26 mouse cellular contexts compared by ENCODE assay signal in the genomic region with DNA sequence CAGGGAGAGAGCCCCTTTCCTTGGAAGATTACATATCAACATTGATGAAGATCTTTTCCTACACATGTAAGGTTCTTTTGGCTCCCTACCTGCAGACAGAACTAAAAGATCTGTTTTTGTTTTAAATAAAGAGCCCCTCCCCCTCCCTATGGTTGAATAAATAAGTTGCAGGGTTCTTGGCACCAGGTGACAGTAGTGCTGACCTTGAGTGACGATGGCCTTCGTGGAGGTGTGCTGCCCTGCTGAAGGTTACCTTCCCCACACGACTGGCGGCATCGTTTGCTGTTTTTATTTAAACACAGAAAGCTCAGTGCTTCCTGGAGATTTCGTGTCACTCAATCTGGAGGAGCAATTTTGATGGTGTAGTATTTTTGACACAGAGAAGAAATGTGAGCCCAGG.
A peak's percentile ranks its signal among the peaks of the same experiment; 100 is the strongest.
DNase-seq lines count a peak whose midpoint lies in the region; ATAC-seq lines count a peak whose summit lies in the region.
"Had no signal": no experiment of that assay in that cellular context is flagged by ENCODE, and none has a peak within 500 bp of the region (broad histone marks: within the 10 kb centered on the region; RNA-seq: fewer than 3 reads in every experiment).

No protein-coding gene starts in this region.

- ATAC-seq in embryonic facial prominence, embryonic 13.5 days (ENCODE audit: insufficient number of reproducible peaks, insufficient read depth, low FRiP score, low TSS enrichment, low read depth) = no peak
- no peak for ATAC-seq in heart, embryonic 14.5 days (ENCODE audit: insufficient number of reproducible peaks, insufficient read depth, low FRiP score, low read depth)
- ATAC-seq in limb, embryonic 13.5 days (ENCODE audit: low FRiP score, low read depth) = no peak
- no peak for ATAC-seq in embryonic facial prominence, embryonic 14.5 days (ENCODE audit: low read depth)
- ATAC-seq: activated CD4-positive, CD25-positive, alpha-beta regulatory T cell, adult 4 months; forebrain, embryonic 15.5 days; intestine, embryonic 16.5 days; midbrain, embryonic 16.5 days had no signal

- peak overlapping the region; percentile 99; the same call in 1 of the 2 replicates for H3K27ac ChIP-seq in embryonic facial prominence, embryonic 13.5 days
- H3K27ac ChIP-seq in embryonic facial prominence, embryonic 10.5 days (replicated peaks) = no peak overlapping the region; the same call in 1 of the 2 replicates
- H3K27ac ChIP-seq in heart, embryonic 14.5 days (replicated peaks in 1 of 2; ENCODE audit: control insufficient read depth in 1 of 2, insufficient read depth in 1 of 2, low read depth in 2 of 2, low read length in 2 of 2) = no peak overlapping the region
- H3K27ac ChIP-seq in limb, embryonic 13.5 days = 0 out of 2 replicates have a peak overlapping the region, but pooled peaks have one; percentile 97
- no peak overlapping the region for H3K27ac ChIP-seq in limb, embryonic 10.5 days
- H3K27ac ChIP-seq in embryonic facial prominence, embryonic 14.5 days (replicated peaks; ENCODE audit: low read depth, low read length) = peak overlapping the region; percentile 97; the same call in 1 of the 2 replicates

- no peaks in the 10 kb centered on the region for H3K27me3 ChIP-seq in embryonic facial prominence, embryonic 13.5 days
- no peaks in the 10 kb centered on the region for H3K27me3 ChIP-seq in embryonic facial prominence, embryonic 10.5 days (replicated peaks; ENCODE audit: low read depth, poor library complexity, severe bottlenecking)
- no peaks in the 10 kb centered on the region for H3K27me3 ChIP-seq in heart, embryonic 14.5 days (ENCODE audit: control insufficient read depth, insufficient read depth, low read length)
- no peaks in the 10 kb centered on the region for H3K27me3 ChIP-seq in limb, embryonic 13.5 days
- H3K27me3 ChIP-seq in limb, embryonic 10.5 days (ENCODE audit: low read depth, poor library complexity, severe bottlenecking) = no peaks in the 10 kb centered on the region
- no peaks in the 10 kb centered on the region for H3K27me3 ChIP-seq in embryonic facial prominence, embryonic 14.5 days (replicated peaks; ENCODE audit: control insufficient read depth, insufficient read depth, low read length)
- H3K27me3 ChIP-seq: forebrain, embryonic 15.5 days; hindbrain, embryonic 13.5 days; kidney, embryonic 15.5 days had no signal

- no peaks in the 10 kb centered on the region for H3K9me3 ChIP-seq in embryonic facial prominence, embryonic 13.5 days
- no peaks in the 10 kb centered on the region for H3K9me3 ChIP-seq in embryonic facial prominence, embryonic 10.5 days
- H3K9me3 ChIP-seq in heart, embryonic 14.5 days (ENCODE audit: control insufficient read depth, low read length) = no peaks in the 10 kb centered on the region
- H3K9me3 ChIP-seq in limb, embryonic 13.5 days = no peaks in the 10 kb centered on the region
- H3K9me3 ChIP-seq in limb, embryonic 10.5 days (replicated peaks) = no peaks in the 10 kb centered on the region
- H3K9me3 ChIP-seq in embryonic facial prominence, embryonic 14.5 days (ENCODE audit: control insufficient read depth, low read length) = no peaks in the 10 kb centered on the region
- H3K9me3 ChIP-seq: forebrain, embryonic 10.5 days; forebrain, embryonic 15.5 days; hindbrain, embryonic 13.5 days; kidney, embryonic 15.5 days had no signal

- no peak for DNase-seq in embryonic facial prominence, embryonic 10.5 days (ENCODE audit: low spot score)
- DNase-seq in heart, postnatal 4 days = no peak
- no peak for DNase-seq in limb, embryonic 10.5 days (ENCODE audit: low spot score)
- no peak for DNase-seq in embryonic facial prominence, embryonic 14.5 days (ENCODE audit: low spot score)
- DNase-seq: adrenal gland, adult 2 months; adrenal gland, postnatal 36 days; cerebellum, adult 18-20 months; cerebellum, postnatal 14 days; heart, postnatal 10 days; layer of hippocampus, postnatal 36 days; left cerebral cortex, postnatal 4 days; liver; lung, adult 18-20 months; lung, postnatal 14 days; right cerebral cortex, postnatal 25 days; thymus, postnatal 14 days had no signal

- no peak overlapping the region for H3K4me2 ChIP-seq in embryonic facial prominence, embryonic 13.5 days
- no peak overlapping the region for H3K4me2 ChIP-seq in heart, embryonic 14.5 days (ENCODE audit: low read length)
- H3K4me2 ChIP-seq in limb, embryonic 13.5 days (replicated peaks) = peak overlapping the region; percentile 83; the same call in 1 of the 2 replicates
- H3K4me2 ChIP-seq in embryonic facial prominence, embryonic 14.5 days (ENCODE audit: low read depth, low read length) = no peak overlapping the region
- H3K4me2 ChIP-seq: forebrain, embryonic 15.5 days; hindbrain, embryonic 13.5 days; kidney, embryonic 15.5 days had no signal

- WGBS in embryonic facial prominence, embryonic 13.5 days = 43% methylated on average over 6 of the region's 6 CpGs
- WGBS in embryonic facial prominence, embryonic 10.5 days = 64% methylated on average over 6 of the region's 6 CpGs
- WGBS in heart, embryonic 14.5 days = 60% methylated on average over 6 of the region's 6 CpGs
- 63% methylated on average over 6 of the region's 6 CpGs for WGBS in limb, embryonic 13.5 days
- 81% methylated on average over 6 of the region's 6 CpGs for WGBS in limb, embryonic 10.5 days
- 41% methylated on average over 6 of the region's 6 CpGs for WGBS in embryonic facial prominence, embryonic 14.5 days

- H3K9ac ChIP-seq in embryonic facial prominence, embryonic 13.5 days = no peak overlapping the region
- peak overlapping the region; percentile 17; the same call in 1 of the 2 replicates for H3K9ac ChIP-seq in heart, embryonic 14.5 days (ENCODE audit: low read length)
- H3K9ac ChIP-seq in limb, embryonic 13.5 days = no peak overlapping the region
- H3K9ac ChIP-seq in embryonic facial prominence, embryonic 14.5 days (ENCODE audit: low read depth, low read length) = no peak overlapping the region
- H3K9ac ChIP-seq: kidney, embryonic 15.5 days had no signal

- H3K4me3 ChIP-seq in embryonic facial prominence, embryonic 13.5 days = no peak overlapping the region
- no peak overlapping the region for H3K4me3 ChIP-seq in embryonic facial prominence, embryonic 10.5 days
- no peak overlapping the region for H3K4me3 ChIP-seq in heart, embryonic 14.5 days (ENCODE audit: control insufficient read depth in 1 of 2, insufficient read depth in 1 of 2, low read depth in 1 of 2, low read length in 2 of 2)
- H3K4me3 ChIP-seq in limb, embryonic 13.5 days = no peak overlapping the region
- no peak overlapping the region for H3K4me3 ChIP-seq in limb, embryonic 10.5 days
- H3K4me3 ChIP-seq in embryonic facial prominence, embryonic 14.5 days (ENCODE audit: low read depth, low read length) = no peak overlapping the region
- H3K4me3 ChIP-seq: forebrain, embryonic 10.5 days; forebrain, embryonic 15.5 days; hindbrain, embryonic 13.5 days; kidney, embryonic 15.5 days had no signal

- peaks cover 62% of the 10 kb centered on the region for H3K4me1 ChIP-seq in embryonic facial prominence, embryonic 13.5 days
- H3K4me1 ChIP-seq in embryonic facial prominence, embryonic 10.5 days = peaks cover 74% of the 10 kb centered on the region
- H3K4me1 ChIP-seq in heart, embryonic 14.5 days (ENCODE audit: control insufficient read depth in 2 of 2, insufficient read depth in 2 of 2, low read length in 2 of 2) = peaks cover 42 to 68% of the 10 kb centered on the region in 2 experiments
- peaks cover 57% of the 10 kb centered on the region for H3K4me1 ChIP-seq in limb, embryonic 13.5 days
- peaks cover 65% of the 10 kb centered on the region for H3K4me1 ChIP-seq in limb, embryonic 10.5 days
- peaks cover 31% of the 10 kb centered on the region for H3K4me1 ChIP-seq in embryonic facial prominence, embryonic 14.5 days (ENCODE audit: control insufficient read depth, insufficient read depth, low read length)

- H3K36me3 ChIP-seq in embryonic facial prominence, embryonic 13.5 days = no peaks in the 10 kb centered on the region
- H3K36me3 ChIP-seq in embryonic facial prominence, embryonic 10.5 days (replicated peaks) = no peaks in the 10 kb centered on the region
- no peaks in the 10 kb centered on the region for H3K36me3 ChIP-seq in heart, embryonic 14.5 days (ENCODE audit: control insufficient read depth, insufficient read depth, low read length)
- no peaks in the 10 kb centered on the region for H3K36me3 ChIP-seq in limb, embryonic 13.5 days
- H3K36me3 ChIP-seq in limb, embryonic 10.5 days = no peaks in the 10 kb centered on the region
- H3K36me3 ChIP-seq in embryonic facial prominence, embryonic 14.5 days (ENCODE audit: control insufficient read depth, insufficient read depth, low read length) = no peaks in the 10 kb centered on the region
- H3K36me3 ChIP-seq: forebrain, embryonic 10.5 days; forebrain, embryonic 15.5 days; hindbrain, embryonic 13.5 days; kidney, embryonic 15.5 days had no signal

Comparison
In these comparisons a context has a peak if more than half of its experiments do, and no peak if none do; other contexts are left out.
1. H3K27ac ChIP-seq: peak in embryonic facial prominence, embryonic 13.5 days (single experiment), limb, embryonic 13.5 days (single experiment) and embryonic facial prominence, embryonic 14.5 days (single experiment); none in embryonic facial prominence, embryonic 10.5 days (single experiment), heart, embryonic 14.5 days (0 of 2) and limb, embryonic 10.5 days (single experiment).